Mouse (Mus musculus): Measurements from ENCODE around the gene Lyl1.

Lyl1 gene

GRCm38 (mm10) chr8:84722850-84723570 lies 21.8 kb downstream of the Lyl1 start, which contains the start of gene G430095P16Rik:
Gene G430095P16Rik, plus strand, starts transcription at chr8:84723007.
- DNase-seq (ENCODE audit: low read depth) = peak; percentile 86

GRCm38 (mm10) chr8:84723571-84723900 lies 22.3 kb downstream of the Lyl1 start:
- peak; percentile 71 for DNase-seq (ENCODE audit: low read depth)

- DNase-seq (ENCODE audit: low read depth) = no peak
Measured at GRCm38 (mm10) chr8:84724683-84725082, 23.4 kb downstream of the Lyl1 start.

- DNase-seq (ENCODE audit: low read depth) = no peak
Measured at GRCm38 (mm10) chr8:84725246-84725940, 24.1 kb downstream of the Lyl1 start.

- peak; percentile 70 for DNase-seq (ENCODE audit: low read depth)
Measured at GRCm38 (mm10) chr8:84725941-84726259, 24.6 kb downstream of the Lyl1 start.

- no peak for DNase-seq (ENCODE audit: low read depth)
Measured at GRCm38 (mm10) chr8:84728474-84728873, 27.2 kb downstream of the Lyl1 start.

GRCm38 (mm10) chr8:84729921-84730362 lies 28.7 kb downstream of the Lyl1 start:
- no peak for DNase-seq (ENCODE audit: low read depth)

GRCm38 (mm10) chr8:84730541-84731370 lies 29.5 kb downstream of the Lyl1 start:
- no peak for DNase-seq (ENCODE audit: low read depth)

GRCm38 (mm10) chr8:84731371-84732177 lies 30.3 kb downstream of the Lyl1 start:
- DNase-seq (ENCODE audit: low read depth) = no peak

- DNase-seq (ENCODE audit: low read depth) = no peak
Measured at GRCm38 (mm10) chr8:84732545-84732944, 31.3 kb downstream of the Lyl1 start.

GRCm38 (mm10) chr8:84732996-84733395 lies 31.7 kb downstream of the Lyl1 start:
- no peak for DNase-seq (ENCODE audit: low read depth)

- no peak for DNase-seq (ENCODE audit: low read depth)
Measured at GRCm38 (mm10) chr8:84733959-84734358, 32.7 kb downstream of the Lyl1 start.

- DNase-seq (ENCODE audit: low read depth) = no peak
Measured at GRCm38 (mm10) chr8:84734680-84735079, 33.4 kb downstream of the Lyl1 start.

GRCm38 (mm10) chr8:84735597-84735996 lies 34.3 kb downstream of the Lyl1 start:
- DNase-seq (ENCODE audit: low read depth) = no peak

GRCm38 (mm10) chr8:84736521-84736920 lies 35.3 kb downstream of the Lyl1 start:
- no peak for DNase-seq (ENCODE audit: low read depth)

- DNase-seq (ENCODE audit: low read depth) = peak; percentile 89
Measured at GRCm38 (mm10) chr8:84737608-84738007, 36.4 kb downstream of the Lyl1 start.

GRCm38 (mm10) chr8:84738266-84738665 lies 37.0 kb downstream of the Lyl1 start:
- no peak for DNase-seq (ENCODE audit: low read depth)

GRCm38 (mm10) chr8:84738715-84739400 lies 37.6 kb downstream of the Lyl1 start:
- DNase-seq (ENCODE audit: low read depth) = no peak

- DNase-seq (ENCODE audit: low read depth) = no peak
Measured at GRCm38 (mm10) chr8:84739401-84739742, 38.1 kb downstream of the Lyl1 start.

GRCm38 (mm10) chr8:84740895-84741843 lies 39.9 kb downstream of the Lyl1 start:
- DNase-seq (ENCODE audit: low read depth) = no peak

Data from naive thymus-derived CD4-positive, alpha-beta T cell, adult 2 months (primary cell).